Mouse (Mus musculus): Measurements from ENCODE around the gene Olfr1185-ps1.
"Not testable (repeated sequence)": the region's sequence is repeated elsewhere in the genome, so short reads cannot be mapped to it uniquely, and the experiment has no call there.

Gene Olfr1185-ps1

GRCm38 (mm10) chr2:88493020-88493419 is at the start of gene Olfr1185-ps1:
Gene Olfr1185-ps1 (plus strand): TSS chr2:88493320.
- DNase-seq: no peak

GRCm38 (mm10) chr2:88449031-88449430 is 44.1 kb upstream of the Olfr1185-ps1 start, which contains the start of gene Gm13757:
Gene Gm13757 (minus strand): TSS chr2:88449131.
- no peak for DNase-seq

GRCm38 (mm10) chr2:88454567-88454966 is 38.6 kb upstream of the Olfr1185-ps1 start, which contains the start of gene Olfr1183:
Gene Olfr1183 (plus strand): TSS chr2:88454867.
- not testable (repeated sequence) for DNase-seq

GRCm38 (mm10) chr2:88483298-88483697 is 9.8 kb upstream of the Olfr1185-ps1 start, which contains the start of gene Olfr1184:
Gene Olfr1184 (plus strand): TSS chr2:88483598.
- DNase-seq: no peak

GRCm38 (mm10) chr2:88518251-88518650 is 25.1 kb downstream of the Olfr1185-ps1 start, which contains the start of gene Olfr1186:
Gene Olfr1186 (plus strand): TSS chr2:88518551.
- no peak for DNase-seq

GRCm38 (mm10) chr2:88525720-88526119 is 32.6 kb downstream of the Olfr1185-ps1 start:
- DNase-seq: no peak
